Mouse (Mus musculus) embryonic facial prominence, embryonic 12.5 days (tissue): ENCODE measurements around the gene Actr6. TPM values are rescaled to one million over a fixed set of nuclear protein-coding genes. Genes with fewer than 3 reads are reported as not detected.

ENCODE experiments used
- ATAC-seq: fragments of 200-750 bp; cut with Nextera tagmentation; 2 replicates; pipeline ENCODE4 v1.8.0; 2017; ENCODE audit not compliant: insufficient number of reproducible peaks, insufficient read depth, low FRiP score, low TSS enrichment
- H3K27ac ChIP-seq: fragments of 300-500 bp; sonication (generic); 2 replicates; pipeline ENCODE4 v1.5.1; 2016; ENCODE audit warnings: mild to moderate bottlenecking
- H3K27me3 ChIP-seq: fragments of 300-500 bp; sonication (generic); 2 replicates; pipeline ENCODE4 v1.6.1; 2016; ENCODE audit warnings: mild to moderate bottlenecking, moderate library complexity
- H3K36me3 ChIP-seq: fragments of 300-500 bp; sonication (generic); 2 replicates; pipeline ENCODE4 v1.6.1; 2016; ENCODE audit warnings: mild to moderate bottlenecking
- H3K4me1 ChIP-seq: fragments of 300-500 bp; sonication (generic); 2 replicates; pipeline ENCODE4 v1.6.1; 2016
- H3K4me2 ChIP-seq: fragments of 300-500 bp; sonication (generic); replicated peaks from 2 replicates; pipeline ENCODE4 v1.6.1; 2016; ENCODE audit warnings: mild to moderate bottlenecking, moderate library complexity
- H3K4me3 ChIP-seq: fragments of 300-500 bp; sonication (generic); 2 replicates; pipeline ENCODE4 v1.5.1; 2016; ENCODE audit warnings: mild to moderate bottlenecking
- H3K9ac ChIP-seq: fragments of 300-500 bp; sonication (generic); 2 replicates; pipeline ENCODE4 v1.6.1; 2016; ENCODE audit warnings: mild to moderate bottlenecking, moderate library complexity
- H3K9me3 ChIP-seq: fragments of 300-500 bp; sonication (generic); 2 replicates; pipeline ENCODE4 v1.6.1; 2016; ENCODE audit warnings: mild to moderate bottlenecking, moderate library complexity
- WGBS: fragments of 180-500 bp; shearing (Covaris S2); methylation state at CpG from one replicate; pipeline ENCODE4 v1.1.7; 2016; 5-methylcytosine and 5-hydroxymethylcytosine counted together
- polyA plus RNA-seq: library from polyadenylated mRNA; unstranded; fragments of >200 nt; fragmentation: Nextera tagmentation; extraction: Ambion mirVana; gene quantifications from 2 replicates; pipeline ENCODE4 v1.2.1, GENCODE M21; 2016

Gene Actr6
- polyA plus RNA-seq, 1 experiment from 2014 or later: 40.9 TPM

DNA sequence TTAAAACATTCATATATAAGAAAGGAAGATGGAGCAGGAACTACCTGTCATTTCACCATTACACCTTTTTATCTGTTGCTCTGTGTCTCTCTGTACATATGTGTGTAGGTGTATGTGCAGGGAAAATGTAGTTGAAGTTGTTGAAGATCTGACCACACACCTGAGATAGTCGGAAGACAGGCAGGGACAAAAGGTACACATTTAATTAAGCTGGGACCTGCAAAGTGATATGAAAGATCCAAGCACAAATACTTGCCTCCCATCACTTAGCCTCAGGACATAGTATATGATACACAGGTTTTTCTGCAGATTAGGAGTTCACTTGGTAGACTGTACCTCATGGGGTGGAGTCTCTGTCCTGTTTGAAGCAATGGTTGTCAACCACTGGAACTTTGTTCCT lies 15.8 kb upstream of the Actr6 start:
- no peak overlapping the region for H3K27ac ChIP-seq
- no peak overlapping the region for H3K4me2 ChIP-seq
- H3K36me3 ChIP-seq: no peaks in the 10 kb centered on the region
- no peak for ATAC-seq
- H3K9me3 ChIP-seq: no peaks in the 10 kb centered on the region
- H3K4me3 ChIP-seq: no peak overlapping the region
- 95% methylated on average over 1 of the region's 1 CpGs for WGBS
- no peaks in the 10 kb centered on the region for H3K27me3 ChIP-seq
- H3K9ac ChIP-seq: no peak overlapping the region
- peaks cover 6% of the 10 kb centered on the region for H3K4me1 ChIP-seq

- no peaks in the 10 kb centered on the region for H3K9me3 ChIP-seq
- no peaks in the 10 kb centered on the region for H3K27me3 ChIP-seq
- 85% methylated on average over 8 of the region's 8 CpGs for WGBS
- no peak overlapping the region for H3K9ac ChIP-seq
- no peak overlapping the region for H3K27ac ChIP-seq
- no peaks in the 10 kb centered on the region for H3K36me3 ChIP-seq
- no peak for ATAC-seq
- H3K4me3 ChIP-seq: no peak overlapping the region
- no peak overlapping the region for H3K4me2 ChIP-seq
- peaks cover 6% of the 10 kb centered on the region for H3K4me1 ChIP-seq
Observed at GRCm38 (mm10) chr10:89747221-89747905, 15.3 kb upstream of the Actr6 start.

- Histone ChIP-seq H3K27ac (no peak overlapping the region), H3K36me3 (no peaks in the 10 kb centered on the region), H3K9ac (no peak overlapping the region), H3K9me3 (no peaks in the 10 kb centered on the region), H3K4me2 (no peak overlapping the region), H3K4me3 (no peak overlapping the region), H3K4me1 (peaks cover 6% of the 10 kb centered on the region), H3K27me3 (no peaks in the 10 kb centered on the region)
- 82% methylated on average over 3 of the region's 3 CpGs for WGBS
- no peak for ATAC-seq
Observed at GRCm38 (mm10) chr10:89746581-89746980, 14.5 kb upstream of the Actr6 start.

GRCm38 (mm10) chr10:89745666-89746020 lies 13.5 kb upstream of the Actr6 start:
- no peak for ATAC-seq
- H3K36me3 ChIP-seq: no peaks in the 10 kb centered on the region
- peaks cover 6% of the 10 kb centered on the region for H3K4me1 ChIP-seq
- no peaks in the 10 kb centered on the region for H3K9me3 ChIP-seq
- 0% methylated on average over 14 of the region's 14 CpGs for WGBS
- H3K27me3 ChIP-seq: no peaks in the 10 kb centered on the region
- H3K4me3 ChIP-seq: peak overlapping the region; percentile 79
- H3K9ac ChIP-seq: peak overlapping the region; percentile 82
- peak overlapping the region; percentile 58 for H3K4me2 ChIP-seq
- peak overlapping the region; percentile 86; the same call in 1 of the 2 replicates for H3K27ac ChIP-seq

DNA sequence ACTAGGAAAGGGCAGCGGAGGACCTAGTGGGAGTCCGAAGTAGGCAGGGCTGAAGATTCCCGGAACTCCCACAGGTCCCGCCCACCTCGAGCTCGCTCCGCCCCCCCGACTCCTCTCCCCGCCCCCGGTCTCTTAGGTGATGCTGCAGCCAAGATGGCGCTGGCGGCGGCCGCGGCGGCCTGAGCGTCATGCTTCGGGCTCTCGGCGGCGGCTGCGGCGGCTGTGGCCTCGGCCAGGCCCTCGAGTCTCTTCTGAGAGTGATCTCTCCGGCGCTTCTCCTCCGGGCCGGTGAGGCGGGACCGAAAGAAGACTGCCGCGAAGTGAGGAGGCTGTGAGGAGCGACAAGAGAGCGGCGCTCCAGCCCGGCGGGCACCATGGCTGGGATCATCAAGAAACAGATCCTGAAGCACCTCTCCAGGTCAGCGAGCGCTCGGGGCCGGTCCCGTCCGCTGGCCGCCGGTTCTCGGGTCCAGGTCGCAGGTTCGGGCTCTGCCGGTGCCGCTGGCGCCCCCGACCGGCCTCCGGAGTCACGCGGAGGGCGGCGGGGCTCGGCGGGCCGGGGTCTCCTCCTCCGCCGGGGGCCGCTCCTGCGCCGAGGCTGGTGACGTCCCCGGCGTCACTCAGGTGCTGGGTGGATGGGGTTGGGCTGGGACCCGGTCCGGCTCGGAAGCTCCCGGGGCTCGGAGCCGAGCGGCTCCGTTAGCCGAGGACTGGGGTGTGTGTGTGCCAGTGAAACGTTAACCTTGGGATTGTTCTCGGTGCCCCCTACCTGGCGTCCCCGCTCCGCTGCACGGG lies 13.0 kb upstream of the Actr6 start, which contains the start of gene Uhrf1bp1l:
Gene Uhrf1bp1l (plus strand): TSS at position 121 of the 795 bp plus-strand sequence.
- peak within 1 kb of the TSS; percentile 86 for H3K27ac ChIP-seq
- H3K4me2 ChIP-seq: peak within 1 kb of the TSS; percentile 58
- H3K9me3 ChIP-seq: no peaks in the 10 kb centered on the region
- peak; percentile 93 for ATAC-seq
- no peaks in the 10 kb centered on the region for H3K27me3 ChIP-seq
- under 1% methylated on average over 78 of the region's 85 CpGs for WGBS
- H3K4me1 ChIP-seq: peaks cover 6% of the 10 kb centered on the region
- H3K9ac ChIP-seq: peak within 1 kb of the TSS; percentile 82
- peak within 1 kb of the TSS; percentile 79 for H3K4me3 ChIP-seq
- no peaks in the 10 kb centered on the region for H3K36me3 ChIP-seq

DNA sequence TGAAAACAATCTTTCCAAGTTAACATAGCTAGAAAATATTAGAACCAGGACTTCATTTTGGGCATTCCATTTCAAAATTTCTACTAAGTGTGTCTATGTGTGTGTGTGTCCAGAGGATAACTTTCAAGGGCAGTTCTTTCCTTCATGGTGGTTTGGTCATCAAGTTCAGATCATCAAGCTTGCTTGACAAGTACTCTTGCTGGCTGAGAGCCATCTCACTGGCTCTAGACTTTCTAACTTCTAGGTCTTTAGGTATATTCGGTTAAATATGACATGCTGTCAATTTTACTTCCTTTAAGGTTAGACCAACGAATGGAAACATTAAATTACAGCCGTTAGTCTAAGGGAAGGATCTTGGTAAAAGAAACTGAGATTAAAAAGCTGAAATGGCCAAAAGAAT lies 12.2 kb upstream of the Actr6 start:
- Histone ChIP-seq H3K4me3 (peak overlapping the region; percentile 79), H3K9ac (no peak overlapping the region), H3K27me3 (no peaks in the 10 kb centered on the region), H3K4me1 (peaks cover 6% of the 10 kb centered on the region), H3K9me3 (no peaks in the 10 kb centered on the region), H3K36me3 (no peaks in the 10 kb centered on the region), H3K4me2 (peak overlapping the region; percentile 58), H3K27ac (no peak overlapping the region)
- no peak for ATAC-seq
- WGBS: 28% methylated on average over 3 of the region's 3 CpGs

DNA sequence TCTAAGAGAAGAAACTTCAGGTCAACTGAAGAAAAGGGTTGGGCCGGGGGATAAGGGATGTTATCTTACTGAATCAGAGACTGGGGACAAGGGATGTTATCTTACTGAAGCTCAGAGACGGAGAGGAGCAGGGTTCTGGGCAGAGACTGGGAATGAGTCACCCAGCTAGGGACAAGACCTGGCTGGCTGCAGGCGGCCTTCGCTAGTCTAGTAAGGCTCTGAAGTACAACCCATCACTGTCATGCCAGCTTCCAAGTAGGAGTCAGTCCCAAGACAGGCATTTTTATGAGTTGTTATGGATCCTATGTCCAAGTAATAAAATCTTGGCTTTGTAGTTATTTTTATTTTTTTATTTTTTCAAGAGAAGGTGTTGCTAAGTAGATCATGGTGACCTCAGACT lies 11.2 kb upstream of the Actr6 start:
- Histone ChIP-seq H3K9ac (no peak overlapping the region), H3K4me2 (no peak overlapping the region), H3K4me1 (peaks cover 6% of the 10 kb centered on the region), H3K9me3 (no peaks in the 10 kb centered on the region), H3K27me3 (no peaks in the 10 kb centered on the region), H3K27ac (no peak overlapping the region), H3K4me3 (no peak overlapping the region), H3K36me3 (no peaks in the 10 kb centered on the region)
- no peak for ATAC-seq
- WGBS: 93% methylated on average over 4 of the region's 4 CpGs

DNA sequence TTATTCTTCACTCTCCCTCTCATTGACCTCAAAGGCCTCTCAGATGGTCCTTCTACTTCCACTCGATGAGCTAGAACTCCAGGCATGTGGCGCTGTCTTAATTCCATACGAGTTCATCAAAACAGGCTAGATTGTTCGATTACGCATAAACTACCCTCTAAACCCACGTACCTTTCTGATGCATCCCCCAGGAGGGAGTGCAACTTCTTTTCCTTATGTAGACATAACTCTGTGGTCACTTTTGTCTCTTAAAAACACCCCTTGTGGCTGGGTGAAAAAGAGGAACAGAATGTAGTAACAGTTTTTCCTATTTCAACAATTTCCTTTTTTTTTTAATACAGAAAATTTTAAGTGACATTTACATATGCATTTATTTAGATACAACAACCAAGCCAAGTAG lies 8.9 kb upstream of the Actr6 start:
- no peaks in the 10 kb centered on the region for H3K36me3 ChIP-seq
- 80% methylated on average over 6 of the region's 6 CpGs for WGBS
- H3K9ac ChIP-seq: no peak overlapping the region
- H3K4me1 ChIP-seq: no peaks in the 10 kb centered on the region
- no peak overlapping the region for H3K4me2 ChIP-seq
- H3K27me3 ChIP-seq: no peaks in the 10 kb centered on the region
- no peak overlapping the region for H3K27ac ChIP-seq
- ATAC-seq: no peak
- H3K4me3 ChIP-seq: no peak overlapping the region
- H3K9me3 ChIP-seq: no peaks in the 10 kb centered on the region

DNA sequence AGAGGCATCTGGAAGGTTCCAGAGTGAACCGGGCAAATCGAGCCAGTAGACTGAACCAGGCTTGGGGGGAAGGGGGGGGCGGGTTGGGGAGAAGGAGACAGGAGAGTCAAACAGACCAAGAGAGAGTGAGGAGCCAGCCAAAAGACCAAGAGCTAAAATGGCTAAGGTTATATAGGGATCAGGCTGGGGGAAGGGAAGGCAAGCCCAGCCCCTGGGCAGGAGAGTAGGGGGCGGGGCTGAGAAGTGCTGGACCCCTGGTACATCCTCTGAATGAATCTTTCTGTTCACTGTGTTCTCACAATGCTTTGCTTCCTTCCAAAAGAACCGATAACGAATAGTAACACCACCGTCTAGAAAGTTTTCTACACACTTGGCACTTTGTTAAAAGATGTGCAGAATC lies 7.6 kb upstream of the Actr6 start:
- no peaks in the 10 kb centered on the region for H3K9me3 ChIP-seq
- H3K9ac ChIP-seq: no peak overlapping the region
- no peaks in the 10 kb centered on the region for H3K36me3 ChIP-seq
- WGBS: 37% methylated on average over 6 of the region's 7 CpGs
- H3K4me3 ChIP-seq: no peak overlapping the region
- ATAC-seq: no peak
- H3K27ac ChIP-seq: no peak overlapping the region
- no peaks in the 10 kb centered on the region for H3K27me3 ChIP-seq
- H3K4me1 ChIP-seq: no peaks in the 10 kb centered on the region
- H3K4me2 ChIP-seq: no peak overlapping the region

DNA sequence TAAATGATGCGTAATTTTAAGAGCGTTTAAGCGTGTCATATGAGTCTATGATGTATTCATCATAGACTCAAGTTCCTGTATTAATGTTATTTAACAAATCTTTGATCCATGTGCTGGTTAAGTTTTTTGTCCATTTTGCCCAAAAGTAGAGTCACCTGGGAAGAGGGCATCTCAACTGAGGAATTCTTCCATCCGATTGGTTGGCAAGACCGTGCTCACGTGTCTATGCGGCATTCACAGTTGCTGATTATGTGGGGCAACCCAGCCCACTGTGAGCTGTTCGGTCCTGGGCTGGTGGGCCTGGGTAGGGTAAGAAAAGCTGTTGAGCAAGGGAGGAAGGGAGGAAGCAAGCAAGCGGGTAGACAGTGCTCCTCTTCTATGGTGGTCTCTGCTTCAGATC lies 6.3 kb upstream of the Actr6 start:
- Histone ChIP-seq H3K27me3 (no peaks in the 10 kb centered on the region), H3K4me2 (no peak overlapping the region), H3K9ac (no peak overlapping the region), H3K4me1 (no peaks in the 10 kb centered on the region), H3K27ac (no peak overlapping the region), H3K9me3 (no peaks in the 10 kb centered on the region), H3K36me3 (no peaks in the 10 kb centered on the region), H3K4me3 (no peak overlapping the region)
- 92% methylated on average over 9 of the region's 9 CpGs for WGBS
- no peak for ATAC-seq

- WGBS: 86% methylated on average over 3 of the region's 3 CpGs
- Histone ChIP-seq H3K4me3 (no peak overlapping the region), H3K36me3 (no peaks in the 10 kb centered on the region), H3K4me1 (peaks cover under 1% of the 10 kb centered on the region; the same call in 1 of the 2 replicates), H3K27me3 (no peaks in the 10 kb centered on the region), H3K4me2 (no peak overlapping the region), H3K9ac (no peak overlapping the region), H3K9me3 (no peaks in the 10 kb centered on the region), H3K27ac (no peak overlapping the region)
- ATAC-seq: no peak
Observed at GRCm38 (mm10) chr10:89737887-89738286, 5.8 kb upstream of the Actr6 start.

DNA sequence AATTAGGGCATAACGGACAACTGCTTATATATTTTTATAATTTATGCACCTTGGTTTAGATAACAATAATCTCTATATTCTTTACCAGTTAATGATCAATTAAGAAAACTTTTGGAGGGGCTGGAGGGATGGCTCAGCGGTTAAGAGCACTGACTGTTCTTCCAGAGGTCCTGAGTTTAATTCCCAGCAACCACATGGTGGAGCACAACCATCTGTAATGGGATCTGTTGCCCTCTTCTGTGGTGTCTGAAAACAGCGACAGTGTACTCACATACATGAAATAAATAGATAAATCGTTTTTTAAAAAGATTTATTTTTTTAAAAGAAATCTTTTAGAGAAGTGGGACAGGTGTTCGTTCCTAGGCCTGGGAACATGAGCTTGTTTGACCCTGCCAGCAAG lies 5.0 kb upstream of the Actr6 start:
- H3K4me3 ChIP-seq: no peak overlapping the region
- H3K9ac ChIP-seq: no peak overlapping the region
- no peak overlapping the region for H3K27ac ChIP-seq
- H3K36me3 ChIP-seq: no peaks in the 10 kb centered on the region
- H3K27me3 ChIP-seq: no peaks in the 10 kb centered on the region
- peaks cover 4% of the 10 kb centered on the region; the same call in 1 of the 2 replicates for H3K4me1 ChIP-seq
- no peak overlapping the region for H3K4me2 ChIP-seq
- no peak for ATAC-seq
- 49% methylated on average over 5 of the region's 5 CpGs for WGBS
- no peaks in the 10 kb centered on the region for H3K9me3 ChIP-seq
